Mouse (Mus musculus): ENCODE measurements around the gene Fcho1. TPM values are rescaled to one million over a fixed set of nuclear protein-coding genes. Genes with fewer than 3 reads are reported as not detected.
A peak's percentile ranks its signal among the peaks of the same experiment; 100 is the strongest.

Gene Fcho1
- polyA plus RNA-seq, 1 experiment from 2014 or later, result 5.8 TPM

DNA sequence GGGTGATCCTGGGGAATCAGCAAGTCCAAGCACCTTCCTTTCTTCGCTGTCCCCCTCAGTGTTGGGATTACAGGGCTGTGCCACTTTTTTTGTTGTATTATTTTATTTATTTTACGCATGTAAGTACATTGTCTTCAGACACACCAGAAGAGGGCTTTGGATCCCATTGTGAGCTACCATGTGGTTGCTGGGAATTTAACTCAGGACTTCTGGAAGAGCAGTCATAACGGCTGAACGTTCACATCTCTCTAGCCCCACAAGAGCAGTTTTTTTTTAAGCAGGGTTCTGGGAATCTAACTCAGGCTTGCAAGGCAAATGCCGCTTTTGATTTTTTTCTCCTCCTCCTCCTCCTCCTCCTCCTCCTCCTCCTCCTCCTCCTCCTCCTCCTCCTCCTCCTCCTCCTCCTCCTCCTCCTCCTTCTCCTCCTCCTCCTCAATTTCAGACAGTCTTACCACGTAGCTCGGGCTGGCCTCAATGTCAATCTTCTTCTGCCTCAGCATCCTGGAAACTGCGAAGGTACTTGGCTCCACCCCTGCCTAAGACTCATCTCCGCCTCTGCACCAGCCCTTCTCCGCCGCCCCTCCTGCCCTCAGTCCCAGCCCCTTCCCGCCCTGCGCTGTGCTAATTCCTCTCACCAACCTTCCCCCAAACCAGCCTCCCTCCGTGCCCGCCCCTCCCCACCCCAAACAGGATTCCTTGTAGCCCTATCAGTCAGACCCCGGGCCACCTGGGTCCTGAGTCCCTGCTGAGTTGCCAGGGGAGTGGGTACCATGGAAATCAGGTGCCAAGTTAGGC lies 3.5 kb upstream of the Fcho1 start:
- Histone ChIP-seq H3K36me3 (ENCODE audit: inconsistent target) (no peaks in the 10 kb centered on the region), H3K79me2 (ENCODE audit: inconsistent target) (no peaks in the 10 kb centered on the region), H3K4me3 (ENCODE audit: inconsistent target) (peak overlapping the region; percentile 4; the same call in 1 of the 2 replicates), H3K27ac (no peak overlapping the region)
- 6% methylated on average over 14 of the region's 16 CpGs for WGBS (ENCODE audit: missing documents)

DNA sequence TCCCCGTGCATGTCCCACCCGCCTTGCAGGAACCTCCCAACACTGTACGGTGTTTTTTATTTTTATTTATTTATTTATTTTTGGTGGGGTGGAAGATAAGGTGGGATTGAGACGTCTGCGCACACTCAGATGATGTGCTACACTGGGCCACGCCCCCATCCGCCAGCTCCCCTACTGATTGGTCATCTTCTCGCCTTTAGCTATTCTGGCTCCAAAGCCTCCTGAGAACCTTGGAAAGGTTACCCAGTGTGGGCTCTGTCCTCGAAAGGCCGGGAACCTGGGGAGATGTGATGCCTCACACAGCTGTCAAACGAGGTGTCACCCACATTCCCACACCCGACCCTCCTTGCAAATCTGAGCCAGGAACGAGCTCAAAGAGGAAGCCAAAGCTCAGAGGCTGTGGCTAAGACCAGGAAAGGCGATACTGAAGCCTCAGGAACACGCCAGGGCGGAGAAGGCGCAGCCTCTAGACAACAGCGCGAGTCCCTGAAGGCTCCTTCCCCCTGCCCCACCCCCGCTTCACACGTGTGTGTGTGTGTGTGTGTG lies 2.8 kb upstream of the Fcho1 start:
- Histone ChIP-seq H3K27ac (no peak overlapping the region), H3K36me3 (ENCODE audit: inconsistent target) (no peaks in the 10 kb centered on the region), H3K79me2 (ENCODE audit: inconsistent target) (no peaks in the 10 kb centered on the region), H3K4me3 (ENCODE audit: inconsistent target) (peak overlapping the region; percentile 4; the same call in 1 of the 2 replicates)
- WGBS (ENCODE audit: missing documents), result 13% methylated on average over 20 of the region's 21 CpGs

DNA sequence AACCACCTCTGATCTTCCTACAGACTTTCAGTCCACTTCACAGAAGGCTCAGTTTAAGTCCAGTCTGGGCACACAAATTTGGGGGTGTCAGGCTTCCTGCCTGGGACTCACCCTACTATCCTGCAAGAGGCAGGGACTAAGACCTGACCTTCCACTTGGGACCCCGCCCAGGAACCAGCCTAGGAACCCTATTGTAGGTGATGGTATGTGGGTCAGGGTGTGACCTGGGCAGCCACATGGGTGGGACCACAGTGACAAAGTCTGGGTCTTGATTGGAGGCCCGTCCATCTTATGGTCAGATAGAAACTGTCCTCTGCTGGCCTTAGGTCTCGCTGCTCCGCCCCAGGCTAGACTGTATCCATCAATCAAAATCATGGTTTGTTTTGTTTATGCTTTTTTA lies 1.1 kb downstream of the Fcho1 start:
- 79% methylated on average over 4 of the region's 4 CpGs for WGBS (ENCODE audit: missing documents)
- H3K36me3 ChIP-seq (ENCODE audit: inconsistent target), result no peaks in the 10 kb centered on the region
- no peak overlapping the region for H3K27ac ChIP-seq
- no peak overlapping the region for H3K4me3 ChIP-seq (ENCODE audit: inconsistent target)
- no peaks in the 10 kb centered on the region for H3K79me2 ChIP-seq (ENCODE audit: inconsistent target)

DNA sequence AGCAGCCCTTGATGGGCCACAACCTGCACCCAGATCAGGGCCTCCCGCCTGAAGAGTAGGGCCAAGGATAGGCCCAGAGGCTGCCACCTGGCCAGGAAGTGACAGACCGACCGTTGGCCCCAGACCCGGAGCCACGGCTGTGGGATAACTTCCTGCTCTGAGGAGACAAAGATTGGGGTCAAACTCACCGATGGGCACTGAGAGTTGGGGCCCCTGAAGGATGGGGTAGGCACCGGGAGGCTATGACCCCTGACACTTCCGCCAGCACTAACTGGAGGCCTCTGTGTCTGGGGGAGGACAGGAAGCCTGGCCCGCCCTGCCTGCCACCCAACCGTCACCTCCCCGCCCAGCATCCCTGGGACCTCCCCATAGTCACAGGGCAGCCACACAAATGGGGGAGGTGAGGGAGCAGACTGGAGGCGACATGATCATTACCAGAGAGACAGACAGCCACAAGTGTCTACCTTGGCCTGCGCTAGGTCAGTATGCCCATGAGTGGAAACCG lies 2.4 kb downstream of the Fcho1 start:
- H3K27ac ChIP-seq, result peak overlapping the region; percentile 22; the same call in 1 of the 2 replicates
- WGBS (ENCODE audit: missing documents), result 27% methylated on average over 12 of the region's 14 CpGs
- H3K36me3 ChIP-seq (ENCODE audit: inconsistent target), result no peaks in the 10 kb centered on the region
- no peaks in the 10 kb centered on the region for H3K79me2 ChIP-seq (ENCODE audit: inconsistent target)
- peak overlapping the region; percentile 46 for H3K4me3 ChIP-seq (ENCODE audit: inconsistent target)

- Histone ChIP-seq H3K36me3 (ENCODE audit: inconsistent target) (no peaks in the 10 kb centered on the region), H3K27ac (no peak overlapping the region), H3K4me3 (ENCODE audit: inconsistent target) (no peak overlapping the region), H3K79me2 (ENCODE audit: inconsistent target) (no peaks in the 10 kb centered on the region)
- WGBS (ENCODE audit: missing documents), result 89% methylated on average over 7 of the region's 7 CpGs
These were observed 5.5 kb downstream of the Fcho1 start for GRCm38 (mm10) chr8:71719928-71720457.

DNA sequence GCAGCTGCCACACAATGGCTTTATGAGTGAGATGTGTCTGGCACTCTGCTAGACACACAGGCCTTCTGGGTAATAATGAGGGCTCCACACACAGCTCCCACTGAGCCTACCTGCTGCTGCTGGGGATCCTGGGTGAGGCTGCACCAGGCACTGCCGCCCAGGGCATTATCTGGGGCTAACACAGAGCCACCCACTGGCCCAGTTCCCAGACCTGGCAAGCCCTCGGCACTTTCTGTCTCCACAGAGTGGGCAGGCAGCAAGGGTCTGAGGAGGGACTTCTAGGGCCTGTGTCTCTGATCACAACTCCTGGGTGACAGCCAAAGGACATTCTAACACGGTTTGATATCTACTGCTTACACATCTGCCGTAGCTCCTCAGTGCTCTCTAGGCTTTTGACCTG lies 6.3 kb downstream of the Fcho1 start:
- 94% methylated on average over 4 of the region's 4 CpGs for WGBS (ENCODE audit: missing documents)
- Histone ChIP-seq H3K36me3 (ENCODE audit: inconsistent target) (no peaks in the 10 kb centered on the region), H3K79me2 (ENCODE audit: inconsistent target) (no peaks in the 10 kb centered on the region), H3K4me3 (ENCODE audit: inconsistent target) (no peak overlapping the region), H3K27ac (no peak overlapping the region)

- 85% methylated on average over 3 of the region's 3 CpGs for WGBS (ENCODE audit: missing documents)
- H3K4me3 ChIP-seq (ENCODE audit: inconsistent target), result no peak overlapping the region
- no peaks in the 10 kb centered on the region for H3K36me3 ChIP-seq (ENCODE audit: inconsistent target)
- no peaks in the 10 kb centered on the region for H3K79me2 ChIP-seq (ENCODE audit: inconsistent target)
- H3K27ac ChIP-seq, result no peak overlapping the region
These were observed 7.3 kb downstream of the Fcho1 start for GRCm38 (mm10) chr8:71718252-71718651.

GRCm38 (mm10) chr8:71717096-71717495 lies 8.4 kb downstream of the Fcho1 start:
- WGBS (ENCODE audit: missing documents), result 92% methylated on average over 12 of the region's 12 CpGs
- Histone ChIP-seq H3K36me3 (ENCODE audit: inconsistent target) (no peaks in the 10 kb centered on the region), H3K27ac (no peak overlapping the region), H3K79me2 (ENCODE audit: inconsistent target) (no peaks in the 10 kb centered on the region), H3K4me3 (ENCODE audit: inconsistent target) (no peak overlapping the region)

GRCm38 (mm10) chr8:71716561-71717053 lies 8.9 kb downstream of the Fcho1 start:
- Histone ChIP-seq H3K27ac (no peak overlapping the region), H3K36me3 (ENCODE audit: inconsistent target) (no peaks in the 10 kb centered on the region), H3K4me3 (ENCODE audit: inconsistent target) (no peak overlapping the region), H3K79me2 (ENCODE audit: inconsistent target) (no peaks in the 10 kb centered on the region)
- 94% methylated on average over 13 of the region's 13 CpGs for WGBS (ENCODE audit: missing documents)

DNA sequence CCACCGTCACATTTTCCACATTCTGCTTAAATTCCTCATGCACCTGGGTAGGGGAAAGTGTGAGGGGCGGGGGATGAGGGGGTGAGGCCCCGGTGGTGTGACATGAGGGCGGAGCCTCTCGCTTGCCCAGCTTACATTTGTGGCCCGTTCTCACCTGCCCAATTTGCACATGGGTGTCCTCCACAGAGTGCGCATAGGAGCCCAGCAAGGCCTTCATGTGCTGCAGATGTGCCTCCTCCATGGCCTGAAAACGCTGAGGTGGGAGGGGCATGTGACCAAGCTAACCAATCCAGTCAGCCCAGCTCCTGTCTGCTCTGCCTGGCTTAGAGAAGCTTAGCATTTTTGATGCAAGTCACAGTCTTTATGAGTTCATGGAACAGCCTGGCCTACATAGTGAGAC lies 10.0 kb downstream of the Fcho1 start:
- Histone ChIP-seq H3K79me2 (ENCODE audit: inconsistent target) (no peaks in the 10 kb centered on the region), H3K27ac (no peak overlapping the region), H3K36me3 (ENCODE audit: inconsistent target) (no peaks in the 10 kb centered on the region), H3K4me3 (ENCODE audit: inconsistent target) (no peak overlapping the region)
- WGBS (ENCODE audit: missing documents), result 81% methylated on average over 8 of the region's 8 CpGs

- no peak overlapping the region for H3K4me3 ChIP-seq (ENCODE audit: inconsistent target)
- H3K27ac ChIP-seq, result no peak overlapping the region
- H3K36me3 ChIP-seq (ENCODE audit: inconsistent target), result no peaks in the 10 kb centered on the region
- WGBS (ENCODE audit: missing documents), result 83% methylated on average over 2 of the region's 2 CpGs
- no peaks in the 10 kb centered on the region for H3K79me2 ChIP-seq (ENCODE audit: inconsistent target)
These were observed 13.9 kb downstream of the Fcho1 start for GRCm38 (mm10) chr8:71711574-71711973.

DNA sequence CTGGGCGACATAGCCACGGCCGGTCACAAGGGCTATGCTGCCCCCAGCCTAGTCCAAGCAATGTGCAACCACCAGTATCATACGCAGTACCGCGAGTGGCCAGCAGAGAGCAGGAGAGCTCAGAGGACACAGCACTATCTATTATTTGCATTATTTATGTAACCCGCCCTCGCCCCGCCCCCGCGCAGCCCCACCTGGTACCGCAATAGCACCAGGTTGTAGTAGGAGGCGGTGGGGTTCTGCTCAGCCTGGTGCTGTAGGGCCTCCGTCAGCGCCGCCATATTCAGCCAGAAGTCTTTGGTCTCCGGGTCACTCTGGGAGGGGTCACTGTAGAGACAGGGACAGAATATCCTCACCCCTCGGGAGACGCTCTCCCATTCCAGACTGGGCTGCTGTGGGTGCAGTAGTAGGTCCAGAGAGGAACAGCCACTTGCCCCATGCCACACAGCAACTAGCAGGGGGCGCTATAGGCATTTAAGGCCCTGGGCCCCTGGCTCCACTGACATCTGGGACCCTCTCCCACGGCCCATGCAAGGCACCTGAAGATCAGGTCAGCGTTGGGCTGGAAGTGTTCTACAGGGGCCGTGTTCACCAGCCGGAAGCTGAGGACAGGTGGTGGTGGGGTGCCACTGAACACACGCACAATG lies 15.6 kb downstream of the Fcho1 start:
- Histone ChIP-seq H3K4me3 (ENCODE audit: inconsistent target) (no peak overlapping the region), H3K36me3 (ENCODE audit: inconsistent target) (no peaks in the 10 kb centered on the region), H3K79me2 (ENCODE audit: inconsistent target) (no peaks in the 10 kb centered on the region), H3K27ac (no peak overlapping the region)
- WGBS (ENCODE audit: missing documents), result 65% methylated on average over 25 of the region's 25 CpGs

DNA sequence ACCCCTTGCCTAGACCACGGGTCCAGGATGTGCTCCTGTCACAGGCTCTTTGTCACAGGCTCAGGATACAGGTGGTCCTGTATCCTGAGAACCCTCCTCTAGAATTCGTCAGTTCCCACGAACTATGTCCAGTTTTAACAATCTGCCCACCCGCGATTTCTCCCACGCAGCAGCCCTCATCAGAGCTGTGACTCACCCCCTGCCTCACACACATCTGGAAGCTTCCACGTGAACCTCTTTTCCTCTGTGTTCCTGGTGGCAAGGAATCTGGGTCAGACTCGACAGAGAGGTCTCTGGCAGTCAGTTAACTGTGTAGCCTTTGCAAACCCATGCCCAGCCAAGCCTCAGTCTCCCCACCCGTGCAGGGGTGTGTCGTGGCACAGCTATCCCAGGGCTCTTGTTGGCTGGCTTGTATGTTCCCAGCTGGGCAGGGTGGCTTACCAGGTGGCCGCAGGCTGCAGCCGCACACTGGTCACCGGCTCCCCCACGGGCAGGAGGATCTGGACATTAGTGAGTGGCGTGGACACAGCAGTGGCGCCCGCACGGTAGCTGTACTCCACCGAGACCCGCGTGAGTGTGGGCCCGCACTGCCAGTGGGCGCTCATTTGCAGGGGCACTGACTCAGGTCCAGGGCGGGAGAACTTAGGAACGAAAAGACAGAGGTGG lies 16.2 kb downstream of the Fcho1 start:
- Histone ChIP-seq H3K27ac (no peak overlapping the region), H3K79me2 (ENCODE audit: inconsistent target) (no peaks in the 10 kb centered on the region), H3K4me3 (ENCODE audit: inconsistent target) (no peak overlapping the region), H3K36me3 (ENCODE audit: inconsistent target) (no peaks in the 10 kb centered on the region)
- 87% methylated on average over 25 of the region's 25 CpGs for WGBS (ENCODE audit: missing documents)

DNA sequence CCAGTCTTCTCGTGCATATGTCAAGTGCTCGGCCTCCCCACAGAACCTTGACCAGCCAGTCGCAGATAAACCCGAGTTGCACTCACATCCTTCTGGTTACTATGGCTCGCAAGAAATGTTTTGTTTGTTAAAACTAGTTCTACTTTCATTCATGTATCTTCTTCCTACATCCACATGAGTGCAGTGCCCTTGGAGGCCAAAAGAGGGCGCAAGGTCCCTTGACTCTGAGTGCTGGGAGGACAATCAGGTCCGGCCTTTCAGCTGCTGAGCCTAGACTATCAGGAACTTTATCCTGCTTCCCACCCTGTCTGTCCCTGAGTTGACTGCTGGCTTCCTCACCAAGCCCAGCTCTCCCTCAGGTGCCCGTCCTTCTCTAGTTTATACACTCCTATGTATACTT lies 17.6 kb downstream of the Fcho1 start:
- H3K36me3 ChIP-seq (ENCODE audit: inconsistent target), result no peaks in the 10 kb centered on the region
- H3K79me2 ChIP-seq (ENCODE audit: inconsistent target), result no peaks in the 10 kb centered on the region
- H3K4me3 ChIP-seq (ENCODE audit: inconsistent target), result no peak overlapping the region
- H3K27ac ChIP-seq, result no peak overlapping the region
- WGBS (ENCODE audit: missing documents), result 55% methylated on average over 8 of the region's 8 CpGs
